Mouse (Mus musculus): Measurements from ENCODE around the gene Gng7.

GRCm38 (mm10) chr10:80933421-80933979, 81.2 kb downstream of the Gng7 start:
- TF ChIP-seq POLR2A (IDR thresholded peaks at IDR 0.05; ENCODE audit: low read depth, low read length) (no peak), CTCF (conservative IDR thresholded peaks at IDR 0.05; ENCODE audit: insufficient read depth, insufficient read length, low read depth, low read length) (no peak)

All from kidney, adult 2 months (tissue).